Mouse (Mus musculus): ENCODE data around the gene Atp2a2.

DNA sequence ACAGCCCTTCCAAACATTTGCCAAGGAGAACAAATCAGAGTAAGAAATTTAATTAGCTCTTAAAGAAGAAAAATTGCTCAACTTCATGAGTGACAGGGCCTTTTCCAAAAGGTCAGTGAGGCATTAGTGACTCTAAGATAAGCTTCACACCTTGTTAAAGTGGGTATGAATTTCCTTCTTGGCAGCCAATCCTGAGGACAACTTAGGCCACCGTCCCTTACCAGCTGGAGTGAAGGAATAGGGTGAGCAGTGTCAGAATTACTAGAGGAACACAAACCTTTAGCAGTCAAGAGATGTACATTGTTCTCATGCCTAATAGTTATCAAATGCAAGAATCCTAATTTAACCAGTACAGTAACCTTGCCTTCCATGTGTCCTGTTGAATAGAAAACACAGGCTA, 7.6 kb downstream of the Atp2a2 start:
- TF ChIP-seq CTCF (conservative IDR thresholded peaks at IDR 0.05; ENCODE audit: low read length) (no peak), POU5F1 (IDR thresholded peaks at IDR 0.05; ENCODE audit: borderline replicate concordance, low read length) (no peak)

Measured in E14TG2a.4 (cell line).